Mouse (Mus musculus) granulocyte monocyte progenitor cell, adult 5-6 weeks (primary cell): ENCODE measurements around the gene Olfr1204. TPM values are rescaled to one million over a fixed set of nuclear protein-coding genes. Genes with fewer than 3 reads are reported as not detected.

Experiments
- ATAC-seq: replicated peaks from 2 replicates; pipeline ENCODE4 v1.8.0; 2016; ENCODE audit warnings: mild to moderate bottlenecking, moderate TSS enrichment, inconsistent platforms; ENCODE audit not compliant: poor library complexity, severe bottlenecking
- total RNA-seq, 2 experiments: library from RNA; stranded (forward) in 1 of 2; stranded (reverse) in 1 of 2; fragments of 200-712, 200-1000 nt in 1 of 2; fragments of >200 nt in 1 of 2; fragmentation: Nextera tagmentation in 1 of 2; gene quantifications; 2 replicates each; pipeline ENCODE4 v1.2.3; 2014 to 2017

The Olfr1204 gene
- total RNA-seq (2014; fragmentation: Nextera tagmentation), result not detected in 2 replicates
- total RNA-seq (2017), result not detected in 2 replicates

- no peak for ATAC-seq
These were observed at the start of gene Olfr1204 for GRCm38 (mm10) chr2:88848992-88849391. Gene Olfr1204 (plus strand): TSS chr2:88849292.

GRCm38 (mm10) chr2:88814196-88814595 lies 34.9 kb upstream of the Olfr1204 start, which contains the start of gene Olfr1202:
Gene Olfr1202 (plus strand): TSS chr2:88814496.
- ATAC-seq, result no peak

GRCm38 (mm10) chr2:88829437-88829836 lies 19.7 kb upstream of the Olfr1204 start, which contains the start of gene Olfr1205:
Gene Olfr1205 (plus strand): TSS chr2:88829737.
- no peak for ATAC-seq

DNA sequence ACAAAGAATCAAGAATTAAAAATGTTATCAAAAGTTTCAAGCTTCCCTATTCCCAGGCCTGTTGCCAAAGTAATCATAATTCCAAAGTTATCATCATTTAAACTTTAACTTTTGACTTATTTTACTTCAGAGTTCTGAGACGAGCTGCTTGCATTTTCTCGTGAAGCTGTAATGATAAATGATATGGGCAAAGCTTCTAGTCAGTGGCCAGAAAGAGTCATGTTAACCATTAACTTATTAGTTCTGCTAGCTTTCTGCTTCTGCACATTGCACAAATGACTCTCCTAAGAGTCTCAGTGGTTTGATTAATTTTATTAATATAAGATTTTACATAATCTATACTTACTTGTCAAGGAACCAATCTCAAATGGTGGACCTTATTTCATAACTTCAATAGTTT lies 10.6 kb upstream of the Olfr1204 start:
- ATAC-seq, result no peak

- no peak for ATAC-seq
These were observed 13.8 kb downstream of the Olfr1204 start, which contains the start of gene Olfr1206 for GRCm38 (mm10) chr2:88862931-88863330. Gene Olfr1206 (plus strand): TSS chr2:88863231.

DNA sequence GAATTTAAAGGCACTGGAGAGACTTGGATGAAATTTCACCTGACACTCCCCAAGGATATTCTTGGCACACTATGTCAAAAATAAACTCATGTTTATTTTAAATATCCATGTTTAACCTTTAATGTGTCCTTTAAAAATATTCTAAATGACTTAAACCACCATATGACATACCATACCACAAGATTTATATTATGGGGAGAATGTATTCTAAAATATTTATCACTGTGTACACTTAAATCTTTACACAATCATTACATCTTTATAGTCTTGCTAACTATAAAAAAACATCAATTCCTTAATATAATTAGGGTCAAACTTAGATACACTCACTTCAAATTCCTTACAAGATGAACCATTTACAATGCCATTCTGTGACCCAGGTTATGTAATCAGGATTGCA lies 53.1 kb downstream of the Olfr1204 start, which contains the start of gene Olfr1208:
TSS of gene Olfr1208 (minus strand) at position 101 of the 400 bp plus-strand sequence.
- ATAC-seq, result no peak

Other genes starting within 250 kb of the Olfr1204 start
- gene Olfr1191-ps1, start 208.8 kb upstream of the Olfr1204 start, total RNA-seq (2014; fragmentation: Nextera tagmentation), result not detected in 2 replicates
- gene Olfr1191-ps1, start 208.8 kb upstream of the Olfr1204 start, total RNA-seq (2017), result not detected in 2 replicates
- not detected in 2 replicates for gene Olfr1192-ps1, start 200.8 kb upstream of the Olfr1204 start, total RNA-seq (2014; fragmentation: Nextera tagmentation)
- gene Olfr1192-ps1, start 200.8 kb upstream of the Olfr1204 start, total RNA-seq (2017), result not detected in 2 replicates
- not detected in 2 replicates for gene Olfr1193, start 173.7 kb upstream of the Olfr1204 start, total RNA-seq (2014; fragmentation: Nextera tagmentation)
- gene Olfr1193, start 173.7 kb upstream of the Olfr1204 start, total RNA-seq (2017), result not detected in 2 replicates
- not detected in 2 replicates for gene Olfr1195, start 160.1 kb upstream of the Olfr1204 start, total RNA-seq (2014; fragmentation: Nextera tagmentation)
- gene Olfr1195, start 160.1 kb upstream of the Olfr1204 start, total RNA-seq (2017), result not detected in 2 replicates
- not detected in 2 replicates for gene Olfr1196, start 144.7 kb upstream of the Olfr1204 start, total RNA-seq (2014; fragmentation: Nextera tagmentation)
- not detected in 2 replicates for gene Olfr1196, start 144.7 kb upstream of the Olfr1204 start, total RNA-seq (2017)
- not detected in 2 replicates for gene Olfr1197, start 116.9 kb upstream of the Olfr1204 start, total RNA-seq (2014; fragmentation: Nextera tagmentation)
- gene Olfr1197, start 116.9 kb upstream of the Olfr1204 start, total RNA-seq (2017), result not detected in 2 replicates
- gene Olfr1198, start 97.9 kb upstream of the Olfr1204 start, total RNA-seq (2014; fragmentation: Nextera tagmentation), result not detected in 2 replicates
- gene Olfr1198, start 97.9 kb upstream of the Olfr1204 start, total RNA-seq (2017), result not detected in 2 replicates
- gene Olfr1199, start 88.8 kb upstream of the Olfr1204 start, total RNA-seq (2014; fragmentation: Nextera tagmentation), result not detected in 2 replicates
- not detected in 2 replicates for gene Olfr1199, start 88.8 kb upstream of the Olfr1204 start, total RNA-seq (2017)
- gene Olfr1200, start 78.8 kb upstream of the Olfr1204 start, total RNA-seq (2014; fragmentation: Nextera tagmentation), result not detected in 2 replicates
- gene Olfr1200, start 78.8 kb upstream of the Olfr1204 start, total RNA-seq (2017), result not detected in 2 replicates
- not detected in 2 replicates for gene Olfr1201, start 56.3 kb upstream of the Olfr1204 start, total RNA-seq (2014; fragmentation: Nextera tagmentation)
- not detected in 2 replicates for gene Olfr1201, start 56.3 kb upstream of the Olfr1204 start, total RNA-seq (2017)
- gene Olfr1202, start 34.8 kb upstream of the Olfr1204 start, total RNA-seq (2014; fragmentation: Nextera tagmentation), result not detected in 2 replicates
- not detected in 2 replicates for gene Olfr1202, start 34.8 kb upstream of the Olfr1204 start, total RNA-seq (2017)
- not detected in 2 replicates for gene Olfr1205, start 19.6 kb upstream of the Olfr1204 start, total RNA-seq (2014; fragmentation: Nextera tagmentation)
- gene Olfr1205, start 19.6 kb upstream of the Olfr1204 start, total RNA-seq (2017), result not detected in 2 replicates
- gene Olfr1206, start 13.9 kb downstream of the Olfr1204 start, total RNA-seq (2014; fragmentation: Nextera tagmentation), result not detected in 2 replicates
- not detected in 2 replicates for gene Olfr1206, start 13.9 kb downstream of the Olfr1204 start, total RNA-seq (2017)
- not detected in 2 replicates for gene Olfr1208, start 53.0 kb downstream of the Olfr1204 start, total RNA-seq (2014; fragmentation: Nextera tagmentation)
- not detected in 2 replicates for gene Olfr1208, start 53.0 kb downstream of the Olfr1204 start, total RNA-seq (2017)
- gene Olfr1209, start 65.9 kb downstream of the Olfr1204 start, total RNA-seq (2014; fragmentation: Nextera tagmentation), result not detected in 2 replicates
- not detected in 2 replicates for gene Olfr1209, start 65.9 kb downstream of the Olfr1204 start, total RNA-seq (2017)
- gene Olfr1211, start 88.8 kb downstream of the Olfr1204 start, total RNA-seq (2014; fragmentation: Nextera tagmentation), result not detected in 2 replicates
- not detected in 2 replicates for gene Olfr1211, start 88.8 kb downstream of the Olfr1204 start, total RNA-seq (2017)
- gene Olfr1212, start 104.7 kb downstream of the Olfr1204 start, total RNA-seq (2014; fragmentation: Nextera tagmentation), result not detected in 2 replicates
- not detected in 2 replicates for gene Olfr1212, start 104.7 kb downstream of the Olfr1204 start, total RNA-seq (2017)
- not detected in 2 replicates for gene Gm13762, start 131.0 kb downstream of the Olfr1204 start, total RNA-seq (2014; fragmentation: Nextera tagmentation)
- not detected in 2 replicates for gene Gm13762, start 131.0 kb downstream of the Olfr1204 start, total RNA-seq (2017)
- gene Olfr1214, start 143.4 kb downstream of the Olfr1204 start, total RNA-seq (2014; fragmentation: Nextera tagmentation), result not detected in 2 replicates
- gene Olfr1214, start 143.4 kb downstream of the Olfr1204 start, total RNA-seq (2017), result not detected in 2 replicates
- gene Olfr1215, start 157.7 kb downstream of the Olfr1204 start, total RNA-seq (2014; fragmentation: Nextera tagmentation), result not detected in 2 replicates
- not detected in 2 replicates for gene Olfr1215, start 157.7 kb downstream of the Olfr1204 start, total RNA-seq (2017)
- not detected in 2 replicates for gene Olfr1216, start 169.0 kb downstream of the Olfr1204 start, total RNA-seq (2014; fragmentation: Nextera tagmentation)
- gene Olfr1216, start 169.0 kb downstream of the Olfr1204 start, total RNA-seq (2017), result not detected in 2 replicates
- not detected in 2 replicates for gene Olfr1217, start 182.8 kb downstream of the Olfr1204 start, total RNA-seq (2014; fragmentation: Nextera tagmentation)
- not detected in 2 replicates for gene Olfr1217, start 182.8 kb downstream of the Olfr1204 start, total RNA-seq (2017)
- not detected in 2 replicates for gene Olfr1218, start 211.9 kb downstream of the Olfr1204 start, total RNA-seq (2014; fragmentation: Nextera tagmentation)
- gene Olfr1218, start 211.9 kb downstream of the Olfr1204 start, total RNA-seq (2017), result not detected in 2 replicates
- not detected in 2 replicates for gene Olfr1219, start 234.2 kb downstream of the Olfr1204 start, total RNA-seq (2014; fragmentation: Nextera tagmentation)
- gene Olfr1219, start 234.2 kb downstream of the Olfr1204 start, total RNA-seq (2017), result not detected in 2 replicates